Mouse (Mus musculus): ENCODE measurements around the gene Capza1. TPM values are rescaled to one million over a fixed set of nuclear protein-coding genes. Genes with fewer than 3 reads are reported as not detected.
"Not testable (repeated sequence)": the region's sequence is repeated elsewhere in the genome, so short reads cannot be mapped to it uniquely, and the experiment has no call there.

The Capza1 gene
- polyA plus RNA-seq, 1 experiment from 2014 or later, result 109 TPM

- Histone ChIP-seq H3K4me1 (replicated peaks; ENCODE audit: control insufficient read depth, insufficient read depth, low read length) (no peaks in the 10 kb centered on the region), H3K4me3 (ENCODE audit: low read depth, low read length) (no peak overlapping the region), H3K9ac (ENCODE audit: low read depth, low read length) (no peak overlapping the region), H3K36me3 (ENCODE audit: control insufficient read depth, insufficient read depth) (peaks cover 25% of the 10 kb centered on the region), H3K27me3 (replicated peaks; ENCODE audit: control insufficient read depth, insufficient read depth, low read length) (no peaks in the 10 kb centered on the region), H3K27ac (ENCODE audit: low read depth, low read length) (no peak overlapping the region), H3K4me2 (replicated peaks; ENCODE audit: low read depth) (no peak overlapping the region), H3K9me3 (ENCODE audit: control insufficient read depth) (no peaks in the 10 kb centered on the region)
- WGBS, result 83% methylated on average over 3 of the region's 3 CpGs
- ATAC-seq, result no peak
- no peak for TF ChIP-seq CTCF (IDR thresholded peaks at IDR 0.05; ENCODE audit: low read depth)
Observed at GRCm38 (mm10) chr3:104888585-104888984, 24.3 kb upstream of the Capza1 start.

- TF ChIP-seq CTCF (IDR thresholded peaks at IDR 0.05; ENCODE audit: low read depth), result peak; percentile 43
- H3K36me3 ChIP-seq (ENCODE audit: control insufficient read depth, insufficient read depth), result peaks cover 32% of the 10 kb centered on the region
- ATAC-seq, result no peak
Observed at GRCm38 (mm10) chr3:104869611-104870010, 5.3 kb upstream of the Capza1 start.

GRCm38 (mm10) chr3:104866674-104867073, 2.4 kb upstream of the Capza1 start:
- not testable (repeated sequence) for ATAC-seq; H3K4me3 ChIP-seq (ENCODE audit: low read depth, low read length); H3K4me1 ChIP-seq (replicated peaks; ENCODE audit: control insufficient read depth, insufficient read depth, low read length); H3K27me3 ChIP-seq (replicated peaks; ENCODE audit: control insufficient read depth, insufficient read depth, low read length); H3K4me2 ChIP-seq (replicated peaks; ENCODE audit: low read depth); H3K9ac ChIP-seq (ENCODE audit: low read depth, low read length); H3K9me3 ChIP-seq (ENCODE audit: control insufficient read depth); H3K27ac ChIP-seq (ENCODE audit: low read depth, low read length)
- H3K36me3 ChIP-seq (ENCODE audit: control insufficient read depth, insufficient read depth), result peaks cover 13% of the 10 kb centered on the region

More at GRCm38 (mm10) chr3:104869611-104870010, 5.3 kb upstream of the Capza1 start:
- Histone ChIP-seq H3K9ac (ENCODE audit: low read depth, low read length) (no peak overlapping the region), H3K9me3 (ENCODE audit: control insufficient read depth) (no peaks in the 10 kb centered on the region), H3K27ac (ENCODE audit: low read depth, low read length) (no peak overlapping the region), H3K4me2 (replicated peaks; ENCODE audit: low read depth) (no peak overlapping the region), H3K4me3 (ENCODE audit: low read depth, low read length) (no peak overlapping the region), H3K4me1 (replicated peaks; ENCODE audit: control insufficient read depth, insufficient read depth, low read length) (no peaks in the 10 kb centered on the region), H3K27me3 (replicated peaks; ENCODE audit: control insufficient read depth, insufficient read depth, low read length) (no peaks in the 10 kb centered on the region)

- under 1% methylated on average over 12 of the region's 12 CpGs for WGBS
Observed at GRCm38 (mm10) chr3:104865341-104865788, 1.1 kb upstream of the Capza1 start.

GRCm38 (mm10) chr3:104864651-104865340, 491 bp upstream of the Capza1 start:
- H3K4me3 ChIP-seq (ENCODE audit: low read depth, low read length), result peak overlapping the region; percentile 98
- H3K9ac ChIP-seq (ENCODE audit: low read depth, low read length), result peak overlapping the region; percentile 97
- no peaks in the 10 kb centered on the region for H3K27me3 ChIP-seq (replicated peaks; ENCODE audit: control insufficient read depth, insufficient read depth, low read length)
- WGBS, result under 1% methylated on average over 48 of the region's 48 CpGs
- H3K4me1 ChIP-seq (replicated peaks; ENCODE audit: control insufficient read depth, insufficient read depth, low read length), result no peaks in the 10 kb centered on the region; the same call in 1 of the 2 replicates
- peak; percentile 84 for ATAC-seq
- H3K36me3 ChIP-seq (ENCODE audit: control insufficient read depth, insufficient read depth), result no peaks in the 10 kb centered on the region; the same call in 1 of the 2 replicates
- H3K9me3 ChIP-seq (ENCODE audit: control insufficient read depth), result no peaks in the 10 kb centered on the region
- peak overlapping the region; percentile 99 for H3K27ac ChIP-seq (ENCODE audit: low read depth, low read length)
- TF ChIP-seq CTCF (IDR thresholded peaks at IDR 0.05; ENCODE audit: low read depth), result peak; percentile 27; the same call in 1 of the 2 replicates
- H3K4me2 ChIP-seq (replicated peaks; ENCODE audit: low read depth), result peak overlapping the region; percentile 75

More at GRCm38 (mm10) chr3:104865341-104865788, 1.1 kb upstream of the Capza1 start:
- peak overlapping the region; percentile 99 for H3K27ac ChIP-seq (ENCODE audit: low read depth, low read length)
- TF ChIP-seq CTCF (IDR thresholded peaks at IDR 0.05; ENCODE audit: low read depth), result no peak
- H3K36me3 ChIP-seq (ENCODE audit: control insufficient read depth, insufficient read depth), result no peaks in the 10 kb centered on the region; the same call in 1 of the 2 replicates
- no peaks in the 10 kb centered on the region for H3K9me3 ChIP-seq (ENCODE audit: control insufficient read depth)
- ATAC-seq, result peak; percentile 33
- no peaks in the 10 kb centered on the region for H3K27me3 ChIP-seq (replicated peaks; ENCODE audit: control insufficient read depth, insufficient read depth, low read length)
- H3K9ac ChIP-seq (ENCODE audit: low read depth, low read length), result peak overlapping the region; percentile 97
- H3K4me1 ChIP-seq (replicated peaks; ENCODE audit: control insufficient read depth, insufficient read depth, low read length), result no peaks in the 10 kb centered on the region; the same call in 1 of the 2 replicates
- peak overlapping the region; percentile 98 for H3K4me3 ChIP-seq (ENCODE audit: low read depth, low read length)
- H3K4me2 ChIP-seq (replicated peaks; ENCODE audit: low read depth), result peak overlapping the region; percentile 75

GRCm38 (mm10) chr3:104858560-104858959, 5.7 kb downstream of the Capza1 start:
- ATAC-seq, result no peak

More at GRCm38 (mm10) chr3:104858560-104858959, 5.7 kb downstream of the Capza1 start:
- no peaks in the 10 kb centered on the region; the same call in 1 of the 2 replicates for H3K4me1 ChIP-seq (replicated peaks; ENCODE audit: control insufficient read depth, insufficient read depth, low read length)
- H3K27me3 ChIP-seq (replicated peaks; ENCODE audit: control insufficient read depth, insufficient read depth, low read length), result no peaks in the 10 kb centered on the region
- no peak for TF ChIP-seq CTCF (IDR thresholded peaks at IDR 0.05; ENCODE audit: low read depth)
- no peak overlapping the region for H3K4me3 ChIP-seq (ENCODE audit: low read depth, low read length)
- 89% methylated on average over 1 of the region's 1 CpGs for WGBS
- no peak overlapping the region for H3K9ac ChIP-seq (ENCODE audit: low read depth, low read length)
- no peaks in the 10 kb centered on the region for H3K36me3 ChIP-seq (ENCODE audit: control insufficient read depth, insufficient read depth)
- H3K9me3 ChIP-seq (ENCODE audit: control insufficient read depth), result no peaks in the 10 kb centered on the region
- no peak overlapping the region for H3K4me2 ChIP-seq (replicated peaks; ENCODE audit: low read depth)
- H3K27ac ChIP-seq (ENCODE audit: low read depth, low read length), result no peak overlapping the region

All from intestine, postnatal 0 days (tissue).